Mouse (Mus musculus): ENCODE measurements around the gene Gm44503. TPM values are rescaled to one million over a fixed set of nuclear protein-coding genes. Genes with fewer than 3 reads are reported as not detected.

Gm44503 gene
- polyA plus RNA-seq, 1 experiment = 0.01 TPM

DNA sequence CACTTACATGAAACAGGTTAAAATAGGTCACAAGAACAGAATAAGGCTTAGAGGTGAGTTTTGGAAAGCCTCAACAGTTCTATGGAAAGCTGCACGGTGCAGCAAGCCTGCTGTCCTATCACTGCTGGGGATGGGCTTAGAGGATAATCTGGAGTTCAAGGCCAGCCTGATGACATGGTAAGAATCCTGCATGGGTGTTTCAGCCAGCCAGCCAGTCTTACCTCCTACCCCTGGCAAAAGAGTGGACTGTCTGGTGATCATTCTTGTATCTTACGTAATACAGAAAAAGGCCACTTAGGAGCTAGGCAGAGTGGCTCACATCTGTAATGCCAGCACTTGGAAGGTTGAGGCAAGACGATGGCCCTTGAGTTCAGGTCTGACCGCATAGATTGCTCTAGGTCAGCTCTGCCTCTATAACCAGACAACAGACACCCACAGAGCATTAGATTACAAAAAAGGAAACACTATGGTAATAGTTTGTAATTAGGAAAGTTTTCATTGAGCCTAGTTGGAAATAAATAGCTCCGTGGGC is 62.0 kb downstream of the Gm44503 start:
- no peak overlapping the region for H3ac ChIP-seq (ENCODE audit: control insufficient read depth, insufficient read length)
- TF ChIP-seq MYOG (IDR thresholded peaks at IDR 0.05; ENCODE audit: control insufficient read depth in 1 of 3, insufficient read depth in 1 of 3, insufficient read length in 2 of 3, low read depth in 2 of 3) (no peak), USF1 (IDR thresholded peaks at IDR 0.05; ENCODE audit: low read depth) (no peak), SRF (IDR thresholded peaks at IDR 0.05; ENCODE audit: control insufficient read depth, insufficient read length, low read depth) (no peak), MAX (IDR thresholded peaks at IDR 0.05; ENCODE audit: low read depth) (no peak), TCF12 (IDR thresholded peaks at IDR 0.05; ENCODE audit: insufficient read depth, poor library complexity, severe bottlenecking) (no peak)
- H3K79me2 ChIP-seq (ENCODE audit: control insufficient read depth, insufficient read depth) = no peaks in the 10 kb centered on the region
- H3K4me3 ChIP-seq = no peak overlapping the region
- no peaks in the 10 kb centered on the region for H3K27me3 ChIP-seq (ENCODE audit: control insufficient read depth, insufficient read depth, insufficient read length)
- no peaks in the 10 kb centered on the region for H3K36me3 ChIP-seq (ENCODE audit: control insufficient read depth, insufficient read depth)
- no peak overlapping the region for H3K4me2 ChIP-seq (ENCODE audit: low read depth)

DNA sequence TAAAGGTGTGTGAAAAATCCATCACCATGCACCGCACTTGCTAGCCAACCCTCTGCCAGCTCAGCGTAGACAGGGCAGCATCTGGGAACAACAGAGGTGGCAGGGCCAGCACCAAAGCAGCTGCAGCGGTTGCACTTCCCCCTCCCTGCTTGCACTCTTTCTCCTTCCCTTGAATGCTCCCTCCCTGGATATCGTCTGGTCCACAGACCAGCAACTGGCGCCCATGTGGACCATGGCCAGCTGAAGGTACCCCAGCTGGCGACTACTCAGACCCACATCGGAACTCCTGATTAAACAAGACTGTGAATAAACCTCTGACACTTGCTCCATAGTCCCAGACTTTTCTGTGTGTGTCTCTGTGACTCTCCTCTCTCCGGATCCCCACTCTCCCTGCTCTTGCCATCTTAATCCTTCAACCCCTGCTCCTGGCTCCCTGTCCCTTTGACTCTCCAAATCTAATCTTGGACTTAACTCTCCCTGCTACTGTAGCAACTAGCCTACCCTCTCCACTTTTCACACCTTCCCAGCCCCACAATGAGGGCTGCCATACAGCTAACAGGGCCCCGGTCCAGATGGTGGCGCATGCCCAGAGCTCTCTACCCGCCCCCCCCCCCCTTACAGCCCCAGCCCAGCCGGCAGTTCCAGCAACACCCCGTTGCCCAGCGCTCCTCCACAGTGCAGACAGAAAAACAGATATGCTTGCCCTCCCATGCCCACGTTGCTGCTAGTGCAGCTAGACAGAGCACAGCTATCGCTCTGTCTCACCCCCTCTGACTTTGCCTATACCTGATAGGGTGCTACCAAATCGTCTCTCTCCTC is 67.4 kb downstream of the Gm44503 start:
- H3K4me3 ChIP-seq = no peak overlapping the region
- no peak overlapping the region for H3ac ChIP-seq (ENCODE audit: control insufficient read depth, insufficient read length)
- no peak overlapping the region for H3K4me2 ChIP-seq (ENCODE audit: low read depth)
- H3K27me3 ChIP-seq (ENCODE audit: control insufficient read depth, insufficient read depth, insufficient read length) = no peaks in the 10 kb centered on the region
- no peaks in the 10 kb centered on the region for H3K36me3 ChIP-seq (ENCODE audit: control insufficient read depth, insufficient read depth)
- TF ChIP-seq REST (IDR thresholded peaks at IDR 0.05; ENCODE audit: insufficient read depth, insufficient read length) (no peak), TCF3 (IDR thresholded peaks at IDR 0.05; ENCODE audit: insufficient read length, low read depth) (no peak), MYOD1 (IDR thresholded peaks at IDR 0.05; ENCODE audit: control insufficient read depth in 1 of 3, insufficient read length in 2 of 3, low read depth in 2 of 3) (no peak), POLR2AphosphoS2 (IDR thresholded peaks at IDR 0.05; ENCODE audit: insufficient read length, low read depth) (no peak), SRF (IDR thresholded peaks at IDR 0.05; ENCODE audit: control insufficient read depth, insufficient read length, low read depth) (no peak), CEBPB (IDR thresholded peaks at IDR 0.05; ENCODE audit: insufficient read depth, poor library complexity, severe bottlenecking) (no peak)
- H3K79me2 ChIP-seq (ENCODE audit: control insufficient read depth, insufficient read depth) = no peaks in the 10 kb centered on the region

DNA sequence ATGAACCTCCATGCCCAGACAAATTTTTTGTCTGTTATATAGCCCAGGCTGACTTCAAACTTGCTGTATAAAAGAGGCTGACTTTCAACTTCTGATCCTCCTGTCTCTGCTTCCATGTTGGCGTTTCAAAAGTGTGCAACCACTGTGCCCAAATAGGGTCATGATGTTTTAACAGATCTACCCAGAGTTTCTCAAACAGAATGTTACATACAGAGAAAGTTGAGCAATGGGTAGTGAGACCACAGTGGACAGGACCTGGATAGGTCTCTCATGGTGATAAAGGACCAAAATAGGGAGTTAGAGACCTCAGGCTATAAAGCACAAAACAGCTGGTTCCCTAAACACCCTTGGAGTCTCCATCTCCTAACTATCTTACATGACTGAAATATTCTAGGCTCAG is 71.8 kb downstream of the Gm44503 start:
- H3K36me3 ChIP-seq (ENCODE audit: control insufficient read depth, insufficient read depth) = no peaks in the 10 kb centered on the region
- H3K79me2 ChIP-seq (ENCODE audit: control insufficient read depth, insufficient read depth) = no peaks in the 10 kb centered on the region
- no peaks in the 10 kb centered on the region for H3K27me3 ChIP-seq (ENCODE audit: control insufficient read depth, insufficient read depth, insufficient read length)
- TF ChIP-seq CEBPB (IDR thresholded peaks at IDR 0.05; ENCODE audit: insufficient read depth, poor library complexity, severe bottlenecking) (no peak), MAX (IDR thresholded peaks at IDR 0.05; ENCODE audit: low read depth) (no peak), MYOG (IDR thresholded peaks at IDR 0.05; ENCODE audit: control insufficient read depth in 1 of 3, insufficient read depth in 1 of 3, insufficient read length in 2 of 3, low read depth in 2 of 3) (no peak), POLR2A (IDR thresholded peaks at IDR 0.05; ENCODE audit: insufficient read length, low read depth) (no peak), REST (IDR thresholded peaks at IDR 0.05; ENCODE audit: insufficient read depth, insufficient read length) (no peak), TCF12 (IDR thresholded peaks at IDR 0.05; ENCODE audit: insufficient read depth, poor library complexity, severe bottlenecking) (no peak), MYOD1 (IDR thresholded peaks at IDR 0.05; ENCODE audit: control insufficient read depth in 1 of 3, insufficient read length in 2 of 3, low read depth in 2 of 3) (no peak), POLR2AphosphoS2 (IDR thresholded peaks at IDR 0.05; ENCODE audit: insufficient read length, low read depth) (no peak)
- H3K4me2 ChIP-seq (ENCODE audit: low read depth) = no peak overlapping the region
- no peak overlapping the region for H3K4me3 ChIP-seq
- no peak overlapping the region for H3ac ChIP-seq (ENCODE audit: control insufficient read depth, insufficient read length)

DNA sequence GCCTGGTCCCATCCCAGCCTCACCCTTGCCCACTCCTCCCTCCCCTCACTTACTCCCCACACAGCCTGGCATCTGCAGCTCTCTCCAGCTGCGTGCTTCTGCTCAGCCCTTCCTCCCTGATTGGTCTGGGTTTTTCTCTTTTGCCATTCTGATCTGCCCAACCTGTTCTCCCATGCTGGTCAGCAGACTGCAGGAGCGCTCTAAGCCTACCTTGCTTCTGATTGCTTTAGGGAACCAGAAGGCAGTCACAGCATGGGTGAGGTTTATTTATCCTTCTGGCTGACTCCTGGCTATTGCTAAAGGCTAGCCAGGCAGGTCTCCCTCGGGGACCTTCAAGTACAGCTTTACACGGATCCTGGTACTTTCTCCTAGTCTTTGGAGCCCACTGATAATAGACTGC is 72.8 kb downstream of the Gm44503 start:
- no peaks in the 10 kb centered on the region for H3K27me3 ChIP-seq (ENCODE audit: control insufficient read depth, insufficient read depth, insufficient read length)
- no peak overlapping the region for H3K4me3 ChIP-seq
- H3K36me3 ChIP-seq (ENCODE audit: control insufficient read depth, insufficient read depth) = no peaks in the 10 kb centered on the region
- no peak overlapping the region for H3K4me2 ChIP-seq (ENCODE audit: low read depth)
- no peaks in the 10 kb centered on the region for H3K79me2 ChIP-seq (ENCODE audit: control insufficient read depth, insufficient read depth)
- no peak overlapping the region for H3ac ChIP-seq (ENCODE audit: control insufficient read depth, insufficient read length)
- TF ChIP-seq TCF3 (IDR thresholded peaks at IDR 0.05; ENCODE audit: insufficient read length, low read depth) (no peak), TCF12 (IDR thresholded peaks at IDR 0.05; ENCODE audit: insufficient read depth, poor library complexity, severe bottlenecking) (no peak), REST (IDR thresholded peaks at IDR 0.05; ENCODE audit: insufficient read depth, insufficient read length) (no peak), E2F4 (IDR thresholded peaks at IDR 0.05; ENCODE audit: insufficient read depth) (no peak), MYOG (IDR thresholded peaks at IDR 0.05; ENCODE audit: control insufficient read depth in 1 of 3, insufficient read depth in 1 of 3, insufficient read length in 2 of 3, low read depth in 2 of 3) (no peak), POLR2AphosphoS2 (IDR thresholded peaks at IDR 0.05; ENCODE audit: insufficient read length, low read depth) (no peak), CEBPB (IDR thresholded peaks at IDR 0.05; ENCODE audit: insufficient read depth, poor library complexity, severe bottlenecking) (no peak), USF1 (IDR thresholded peaks at IDR 0.05; ENCODE audit: low read depth) (no peak), POLR2A (IDR thresholded peaks at IDR 0.05; ENCODE audit: insufficient read length, low read depth) (no peak), SRF (IDR thresholded peaks at IDR 0.05; ENCODE audit: control insufficient read depth, insufficient read length, low read depth) (no peak), MAX (IDR thresholded peaks at IDR 0.05; ENCODE audit: low read depth) (no peak), MYOD1 (IDR thresholded peaks at IDR 0.05; ENCODE audit: control insufficient read depth in 1 of 3, insufficient read length in 2 of 3, low read depth in 2 of 3) (no peak)

DNA sequence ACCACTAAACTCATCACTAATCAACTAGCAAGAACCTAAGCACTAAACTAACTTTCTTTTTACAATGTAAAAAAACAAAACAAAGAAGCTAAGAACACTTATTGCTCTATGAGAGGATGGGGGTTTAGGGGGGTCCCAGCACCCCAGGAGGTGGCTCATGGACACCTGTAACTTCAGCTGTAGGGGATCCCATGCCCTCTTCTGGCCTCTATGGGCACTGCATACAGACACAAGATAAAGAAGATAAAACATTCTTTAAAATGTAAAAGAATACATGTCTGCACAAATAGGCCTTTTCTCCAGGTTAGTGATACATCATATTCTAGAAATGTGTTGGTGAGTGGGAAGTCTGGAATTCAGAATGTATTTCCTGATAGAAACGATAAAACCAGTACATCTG is 74.8 kb downstream of the Gm44503 start:
- TF ChIP-seq POLR2A (IDR thresholded peaks at IDR 0.05; ENCODE audit: insufficient read length, low read depth) (no peak), TCF3 (IDR thresholded peaks at IDR 0.05; ENCODE audit: insufficient read length, low read depth) (no peak)
- H3K79me2 ChIP-seq (ENCODE audit: control insufficient read depth, insufficient read depth) = no peaks in the 10 kb centered on the region
- H3K27me3 ChIP-seq (ENCODE audit: control insufficient read depth, insufficient read depth, insufficient read length) = no peaks in the 10 kb centered on the region
- H3ac ChIP-seq (ENCODE audit: control insufficient read depth, insufficient read length) = no peak overlapping the region
- no peak overlapping the region for H3K4me2 ChIP-seq (ENCODE audit: low read depth)
- no peaks in the 10 kb centered on the region for H3K36me3 ChIP-seq (ENCODE audit: control insufficient read depth, insufficient read depth)
- H3K4me3 ChIP-seq = no peak overlapping the region

Measured in myocyte (in vitro differentiated cells).